Mouse (Mus musculus): Measurements from ENCODE around the gene Foxp1. TPM values are rescaled to one million over a fixed set of nuclear protein-coding genes. Genes with fewer than 3 reads are reported as not detected.

Gene Foxp1
- polyA plus RNA-seq, 1 experiment from 2014 or later = 148 TPM

DNA sequence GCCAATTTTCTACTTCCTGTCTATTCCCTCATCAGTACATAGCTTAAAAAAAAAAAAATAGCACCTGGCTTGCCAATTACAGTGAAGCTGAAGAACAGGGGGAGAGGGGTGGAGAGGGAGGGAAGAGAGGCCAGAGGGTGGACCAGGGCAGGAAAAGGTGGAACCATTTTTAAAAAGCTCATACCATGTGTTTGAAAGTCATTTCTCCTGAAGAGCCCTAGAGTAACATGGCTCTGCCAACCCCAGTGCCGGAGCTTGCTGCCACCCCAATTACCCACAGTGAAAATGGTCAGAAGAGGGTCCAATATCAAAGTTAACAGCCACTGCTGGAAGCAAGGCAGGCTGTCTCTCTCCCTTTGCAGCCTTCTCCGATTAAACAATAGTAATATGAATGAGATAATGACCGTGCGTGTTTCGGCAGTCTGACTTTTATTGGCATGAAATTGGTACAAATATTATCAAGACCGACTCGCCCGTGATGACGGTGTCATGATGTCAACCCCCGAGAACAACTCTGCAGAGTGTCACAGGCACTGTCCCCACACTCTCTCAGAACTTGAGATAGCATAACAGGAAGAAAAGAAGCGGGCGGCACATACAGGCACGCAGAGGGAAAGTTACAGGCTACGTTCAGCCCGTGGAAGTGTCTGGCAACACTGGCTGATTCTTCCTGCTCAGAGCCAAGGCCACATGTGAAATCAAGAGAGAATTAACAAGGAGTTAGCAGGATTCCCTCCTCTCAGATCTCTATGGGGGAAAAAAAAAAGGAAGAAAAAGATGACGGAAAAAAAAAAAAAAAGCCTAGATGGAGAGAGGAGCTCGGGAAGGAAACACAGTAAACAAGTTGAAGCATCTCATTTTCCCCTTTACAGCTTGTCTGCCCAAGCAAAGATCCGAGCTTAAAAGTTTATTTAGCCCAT is 427.1 kb downstream of the Foxp1 start:
- no peak for DNase-seq (ENCODE audit: low spot score)
- peak overlapping the region; percentile 22 for H3K4me2 ChIP-seq (ENCODE audit: low read depth, low read length)
- peak overlapping the region; percentile 3; the same call in 1 of the 2 replicates for H3K9ac ChIP-seq (replicated peaks; ENCODE audit: low read length)
- no peaks in the 10 kb centered on the region for H3K36me3 ChIP-seq (replicated peaks; ENCODE audit: control insufficient read depth, insufficient read depth, low read depth, low read length)
- H3K4me1 ChIP-seq (ENCODE audit: control insufficient read depth, insufficient read depth, low read length) = peaks cover 3% of the 10 kb centered on the region
- WGBS = 20% methylated on average over 18 of the region's 18 CpGs
- H3K27me3 ChIP-seq (ENCODE audit: control insufficient read depth, insufficient read depth, low read length) = no peaks in the 10 kb centered on the region
- H3K27ac ChIP-seq (replicated peaks; ENCODE audit: low read depth, low read length) = 0 out of 2 replicates have a peak overlapping the region, but pooled peaks have one; percentile 39
- no peak for ATAC-seq (replicated peaks; ENCODE audit: insufficient number of reproducible peaks, low FRiP score, low TSS enrichment, low read depth)
- no peaks in the 10 kb centered on the region for H3K9me3 ChIP-seq (replicated peaks; ENCODE audit: control insufficient read depth, low read length)
- H3K4me3 ChIP-seq (ENCODE audit: low read depth, low read length) = no peak overlapping the region

DNA sequence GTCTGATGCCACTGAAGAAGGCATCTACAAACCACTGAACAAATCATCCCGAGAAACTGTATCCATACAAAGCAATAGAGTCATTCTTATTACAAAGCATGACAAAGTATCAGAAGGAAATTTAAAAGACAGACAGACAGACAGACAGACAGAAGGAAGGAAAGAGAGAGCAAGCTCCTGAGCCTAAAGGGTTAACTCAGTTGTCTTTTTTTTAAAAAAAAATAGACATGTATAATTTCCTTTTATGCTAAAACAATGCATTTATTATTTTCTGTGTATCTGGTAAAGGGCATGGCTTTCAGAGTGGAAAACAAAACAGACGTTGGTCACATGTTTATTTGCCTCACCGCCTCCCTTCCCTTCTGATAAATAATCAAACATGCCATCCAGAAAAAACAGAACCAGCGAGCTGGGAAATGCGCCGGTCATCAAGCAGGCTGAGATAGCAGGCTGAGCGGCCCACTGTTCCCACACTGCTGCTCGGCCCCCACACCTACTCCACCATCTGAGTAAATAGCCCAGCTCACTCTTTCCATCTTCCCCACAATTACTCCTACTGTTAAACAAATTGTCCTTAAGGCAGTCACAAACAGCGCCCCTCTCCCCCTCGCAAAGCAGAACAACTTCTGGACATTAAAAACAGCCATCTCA is 428.1 kb downstream of the Foxp1 start:
- DNase-seq (ENCODE audit: low spot score) (peak; percentile 28), ATAC-seq (replicated peaks; ENCODE audit: insufficient number of reproducible peaks, low FRiP score, low TSS enrichment, low read depth) (no peak)
- Histone ChIP-seq H3K9ac (replicated peaks; ENCODE audit: low read length) (no peak overlapping the region), H3K9me3 (replicated peaks; ENCODE audit: control insufficient read depth, low read length) (no peaks in the 10 kb centered on the region), H3K4me3 (ENCODE audit: low read depth, low read length) (no peak overlapping the region), H3K4me2 (ENCODE audit: low read depth, low read length) (no peak overlapping the region), H3K4me1 (ENCODE audit: control insufficient read depth, insufficient read depth, low read length) (peaks cover 3% of the 10 kb centered on the region), H3K27ac (replicated peaks; ENCODE audit: low read depth, low read length) (no peak overlapping the region), H3K27me3 (ENCODE audit: control insufficient read depth, insufficient read depth, low read length) (no peaks in the 10 kb centered on the region), H3K36me3 (replicated peaks; ENCODE audit: control insufficient read depth, insufficient read depth, low read depth, low read length) (no peaks in the 10 kb centered on the region)
- WGBS = 22% methylated on average over 10 of the region's 10 CpGs

DNA sequence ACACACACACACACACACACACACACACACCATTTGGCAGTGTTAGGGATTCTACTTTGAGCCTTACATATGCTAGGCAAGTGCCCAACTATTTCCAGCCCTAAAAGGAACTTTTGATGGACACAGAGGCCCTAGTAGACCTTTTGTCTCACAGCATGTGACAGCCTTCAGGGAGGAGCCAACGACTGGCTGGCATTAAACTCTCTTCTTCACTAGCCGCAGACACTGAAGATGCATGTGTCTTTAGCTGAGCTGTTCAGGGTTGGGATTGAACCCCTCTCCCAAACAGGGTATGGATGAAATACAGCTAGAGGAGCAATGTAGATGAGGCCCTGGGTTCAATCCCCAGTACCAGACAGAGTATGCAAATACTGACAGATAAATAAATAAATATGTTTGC is 428.7 kb downstream of the Foxp1 start:
- H3K9me3 ChIP-seq (replicated peaks; ENCODE audit: control insufficient read depth, low read length) = no peaks in the 10 kb centered on the region
- DNase-seq (ENCODE audit: low spot score) = no peak
- H3K27ac ChIP-seq (replicated peaks; ENCODE audit: low read depth, low read length) = no peak overlapping the region
- ATAC-seq (replicated peaks; ENCODE audit: insufficient number of reproducible peaks, low FRiP score, low TSS enrichment, low read depth) = no peak
- H3K36me3 ChIP-seq (replicated peaks; ENCODE audit: control insufficient read depth, insufficient read depth, low read depth, low read length) = no peaks in the 10 kb centered on the region
- H3K27me3 ChIP-seq (ENCODE audit: control insufficient read depth, insufficient read depth, low read length) = no peaks in the 10 kb centered on the region
- no peak overlapping the region for H3K9ac ChIP-seq (replicated peaks; ENCODE audit: low read length)
- 37% methylated on average over 2 of the region's 2 CpGs for WGBS
- no peak overlapping the region for H3K4me2 ChIP-seq (ENCODE audit: low read depth, low read length)
- H3K4me3 ChIP-seq (ENCODE audit: low read depth, low read length) = no peak overlapping the region
- no peaks in the 10 kb centered on the region; the same call in 1 of the 2 replicates for H3K4me1 ChIP-seq (ENCODE audit: control insufficient read depth, insufficient read depth, low read length)

DNA sequence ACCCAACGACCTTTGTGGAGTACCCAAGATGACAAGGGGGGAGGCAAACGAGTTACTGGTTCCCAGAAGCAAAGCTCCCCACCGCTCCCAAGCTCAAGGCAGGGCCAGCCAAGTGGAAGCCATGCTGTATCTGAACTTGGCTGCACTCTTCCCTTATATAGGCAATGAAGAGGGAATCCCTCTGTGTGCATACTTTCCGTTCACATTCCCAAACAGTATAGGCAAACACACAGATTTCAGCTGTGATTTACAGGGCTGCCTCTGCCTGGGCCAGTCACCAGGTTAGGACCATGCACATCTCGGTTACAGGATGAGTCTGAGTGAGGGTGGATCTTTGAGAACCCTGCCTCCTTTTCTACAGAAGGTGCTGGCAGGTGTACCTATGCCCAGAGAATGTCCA is 429.3 kb downstream of the Foxp1 start:
- Histone ChIP-seq H3K9ac (replicated peaks; ENCODE audit: low read length) (no peak overlapping the region), H3K36me3 (replicated peaks; ENCODE audit: control insufficient read depth, insufficient read depth, low read depth, low read length) (no peaks in the 10 kb centered on the region), H3K4me3 (ENCODE audit: low read depth, low read length) (no peak overlapping the region), H3K4me2 (ENCODE audit: low read depth, low read length) (no peak overlapping the region), H3K27ac (replicated peaks; ENCODE audit: low read depth, low read length) (no peak overlapping the region), H3K27me3 (ENCODE audit: control insufficient read depth, insufficient read depth, low read length) (no peaks in the 10 kb centered on the region), H3K4me1 (ENCODE audit: control insufficient read depth, insufficient read depth, low read length) (no peaks in the 10 kb centered on the region; the same call in 1 of the 2 replicates), H3K9me3 (replicated peaks; ENCODE audit: control insufficient read depth, low read length) (no peaks in the 10 kb centered on the region)
- DNase-seq (ENCODE audit: low spot score) (no peak), ATAC-seq (replicated peaks; ENCODE audit: insufficient number of reproducible peaks, low FRiP score, low TSS enrichment, low read depth) (no peak)
- 49% methylated on average over 5 of the region's 5 CpGs for WGBS

DNA sequence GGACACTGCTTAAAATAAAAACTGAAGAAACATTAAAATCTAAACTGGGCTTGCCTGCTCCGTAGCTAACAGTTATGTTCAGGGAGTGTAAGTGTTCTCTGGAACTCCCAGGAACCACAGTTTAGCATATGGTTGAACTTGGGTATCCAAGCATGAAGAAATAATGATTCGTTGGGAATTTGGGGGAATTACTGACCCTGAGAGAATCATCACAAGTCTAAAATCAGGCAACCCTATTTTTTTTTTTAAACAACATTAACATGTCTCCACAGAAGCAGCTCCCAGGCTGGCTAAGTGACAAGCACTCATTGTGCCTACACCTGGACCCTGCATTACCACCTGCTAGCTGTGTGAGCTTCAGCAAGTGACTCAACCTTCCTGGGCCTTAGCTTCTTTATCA is 430.7 kb downstream of the Foxp1 start:
- DNase-seq (ENCODE audit: low spot score) (no peak), ATAC-seq (replicated peaks; ENCODE audit: insufficient number of reproducible peaks, low FRiP score, low TSS enrichment, low read depth) (no peak)
- Histone ChIP-seq H3K4me2 (ENCODE audit: low read depth, low read length) (no peak overlapping the region), H3K4me3 (ENCODE audit: low read depth, low read length) (no peak overlapping the region), H3K4me1 (ENCODE audit: control insufficient read depth, insufficient read depth, low read length) (no peaks in the 10 kb centered on the region), H3K9ac (replicated peaks; ENCODE audit: low read length) (no peak overlapping the region), H3K9me3 (replicated peaks; ENCODE audit: control insufficient read depth, low read length) (no peaks in the 10 kb centered on the region), H3K36me3 (replicated peaks; ENCODE audit: control insufficient read depth, insufficient read depth, low read depth, low read length) (no peaks in the 10 kb centered on the region), H3K27me3 (ENCODE audit: control insufficient read depth, insufficient read depth, low read length) (no peaks in the 10 kb centered on the region), H3K27ac (replicated peaks; ENCODE audit: low read depth, low read length) (no peak overlapping the region)
- WGBS = 64% methylated on average over 2 of the region's 2 CpGs

DNA sequence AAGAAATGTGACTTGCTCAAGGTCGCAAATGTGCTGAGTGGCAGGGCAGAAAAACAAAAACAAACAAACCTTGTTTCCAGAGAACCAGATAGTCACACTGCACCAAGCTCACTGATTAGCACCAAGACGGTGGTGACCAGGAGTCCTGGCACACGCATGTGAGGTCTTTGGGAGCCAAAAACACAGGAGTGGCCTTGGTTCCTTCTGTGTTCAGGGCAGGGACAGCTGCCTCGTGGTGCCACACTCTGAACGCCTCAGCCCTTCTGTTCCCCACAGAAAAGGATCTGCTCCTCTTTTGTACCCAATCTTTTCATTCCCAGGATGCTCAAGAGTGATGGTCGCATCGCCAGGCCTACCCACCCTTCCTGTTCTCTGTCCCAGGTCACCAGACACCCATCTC is 434.9 kb downstream of the Foxp1 start:
- WGBS = 72% methylated on average over 7 of the region's 7 CpGs
- no peak overlapping the region for H3K27ac ChIP-seq (replicated peaks; ENCODE audit: low read depth, low read length)

DNA sequence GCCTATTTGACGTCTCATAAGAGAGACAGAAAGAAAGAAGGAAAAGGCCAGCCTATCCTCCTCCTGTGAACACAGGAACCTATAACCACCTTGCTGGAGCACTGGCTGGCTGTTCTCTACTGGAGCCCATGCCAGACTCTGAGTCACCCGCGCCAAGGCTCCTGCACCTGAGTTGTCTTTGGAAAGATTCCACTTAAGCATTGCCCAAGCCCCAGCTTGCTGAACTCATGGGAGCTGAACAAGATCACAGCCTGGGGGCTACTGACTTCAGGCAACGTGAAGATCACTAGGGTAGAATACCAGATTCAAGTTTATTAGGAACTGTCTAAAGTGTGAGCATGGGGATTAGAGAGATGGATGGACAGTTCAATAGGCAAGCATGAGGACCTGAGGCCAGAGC is 437.6 kb downstream of the Foxp1 start:
- Histone ChIP-seq H3K9me3 (replicated peaks; ENCODE audit: control insufficient read depth, low read length) (no peaks in the 10 kb centered on the region), H3K4me2 (ENCODE audit: low read depth, low read length) (no peak overlapping the region), H3K27ac (replicated peaks; ENCODE audit: low read depth, low read length) (no peak overlapping the region), H3K4me3 (ENCODE audit: low read depth, low read length) (no peak overlapping the region), H3K9ac (replicated peaks; ENCODE audit: low read length) (no peak overlapping the region), H3K27me3 (ENCODE audit: control insufficient read depth, insufficient read depth, low read length) (no peaks in the 10 kb centered on the region), H3K4me1 (ENCODE audit: control insufficient read depth, insufficient read depth, low read length) (no peaks in the 10 kb centered on the region), H3K36me3 (replicated peaks; ENCODE audit: control insufficient read depth, insufficient read depth, low read depth, low read length) (no peaks in the 10 kb centered on the region)
- DNase-seq (ENCODE audit: low spot score) (no peak), ATAC-seq (replicated peaks; ENCODE audit: insufficient number of reproducible peaks, low FRiP score, low TSS enrichment, low read depth) (no peak)
- 93% methylated on average over 4 of the region's 4 CpGs for WGBS

More for the DNA sequence above, 434.9 kb downstream of the Foxp1 start:
- no peak for ATAC-seq (replicated peaks; ENCODE audit: insufficient number of reproducible peaks, low FRiP score, low TSS enrichment, low read depth)
- Histone ChIP-seq H3K4me3 (ENCODE audit: low read depth, low read length) (no peak overlapping the region), H3K9ac (replicated peaks; ENCODE audit: low read length) (no peak overlapping the region), H3K9me3 (replicated peaks; ENCODE audit: control insufficient read depth, low read length) (no peaks in the 10 kb centered on the region), H3K27me3 (ENCODE audit: control insufficient read depth, insufficient read depth, low read length) (no peaks in the 10 kb centered on the region), H3K4me2 (ENCODE audit: low read depth, low read length) (no peak overlapping the region), H3K4me1 (ENCODE audit: control insufficient read depth, insufficient read depth, low read length) (no peaks in the 10 kb centered on the region), H3K36me3 (replicated peaks; ENCODE audit: control insufficient read depth, insufficient read depth, low read depth, low read length) (no peaks in the 10 kb centered on the region)
- DNase-seq (ENCODE audit: low spot score) = no peak

DNA sequence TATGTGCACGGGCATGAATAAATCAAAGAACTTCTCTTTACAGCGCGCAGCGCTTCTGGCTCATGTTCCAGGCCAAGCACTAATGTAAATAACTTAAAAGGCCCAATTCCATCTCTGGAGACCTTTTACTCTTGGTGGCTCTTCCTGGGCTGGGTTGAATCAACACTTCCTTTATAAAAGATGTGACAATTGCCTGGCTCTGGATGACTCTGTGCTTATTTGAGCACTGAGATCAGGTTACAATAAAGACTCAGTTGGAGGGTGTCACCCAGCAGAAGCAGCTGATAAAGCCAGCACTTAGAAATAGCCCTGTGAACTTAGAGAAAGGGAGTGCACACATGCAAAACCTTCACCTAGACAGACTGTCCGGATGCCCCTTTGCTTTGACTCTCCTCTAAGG is 441.3 kb downstream of the Foxp1 start:
- Histone ChIP-seq H3K36me3 (replicated peaks; ENCODE audit: control insufficient read depth, insufficient read depth, low read depth, low read length) (no peaks in the 10 kb centered on the region), H3K9ac (replicated peaks; ENCODE audit: low read length) (no peak overlapping the region), H3K4me3 (ENCODE audit: low read depth, low read length) (no peak overlapping the region), H3K4me1 (ENCODE audit: control insufficient read depth, insufficient read depth, low read length) (no peaks in the 10 kb centered on the region), H3K27me3 (ENCODE audit: control insufficient read depth, insufficient read depth, low read length) (no peaks in the 10 kb centered on the region), H3K27ac (replicated peaks; ENCODE audit: low read depth, low read length) (no peak overlapping the region), H3K4me2 (ENCODE audit: low read depth, low read length) (no peak overlapping the region), H3K9me3 (replicated peaks; ENCODE audit: control insufficient read depth, low read length) (no peaks in the 10 kb centered on the region)
- ATAC-seq (replicated peaks; ENCODE audit: insufficient number of reproducible peaks, low FRiP score, low TSS enrichment, low read depth) = no peak
- no peak for DNase-seq (ENCODE audit: low spot score)
- WGBS = 54% methylated on average over 5 of the region's 5 CpGs

All from embryonic facial prominence, embryonic 11.5 days (tissue).